Mouse (Mus musculus): Measurements from ENCODE around the gene AI837181.

The AI837181 gene

DNA sequence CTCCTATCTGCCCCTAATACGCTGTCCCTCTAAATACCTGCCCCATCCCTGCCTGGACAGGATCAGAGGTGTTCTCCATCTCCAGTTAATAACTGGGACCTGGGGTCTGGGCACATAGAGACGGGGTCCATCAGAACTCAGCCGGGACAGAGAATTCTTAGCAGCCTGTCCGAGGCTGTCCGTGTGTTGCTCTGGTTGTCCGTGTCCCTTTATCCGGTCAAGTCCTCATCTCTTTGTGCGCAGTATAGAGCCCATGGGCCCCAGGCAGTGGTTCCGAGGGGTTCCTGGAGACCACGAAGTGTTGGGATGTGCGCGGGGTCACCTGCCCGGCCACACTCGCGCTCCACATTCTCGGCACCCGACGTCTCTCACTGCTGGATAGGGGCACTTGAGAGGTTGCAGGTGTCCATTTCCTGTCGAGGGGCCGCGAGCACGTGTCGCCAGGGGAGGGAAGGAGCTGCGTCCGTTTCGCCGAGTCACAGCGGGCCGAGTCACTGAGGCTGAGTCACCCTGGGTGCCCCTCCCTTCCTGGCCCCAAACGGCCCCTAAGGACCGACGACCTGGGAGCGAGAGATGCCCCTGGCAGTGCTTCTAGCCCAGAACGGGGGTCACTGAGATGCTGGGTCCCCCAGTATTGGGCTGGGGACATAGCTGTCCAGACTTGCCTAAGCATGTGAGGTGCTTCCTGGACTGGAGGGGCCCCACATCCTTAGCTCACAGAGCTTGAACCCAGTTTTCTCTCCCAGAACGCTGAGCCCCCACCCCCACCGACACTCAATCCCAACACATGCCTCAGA is 23.6 kb downstream of the AI837181 start:
- no peak for DNase-seq

- DNase-seq, result no peak
These were observed 24.7 kb downstream of the AI837181 start for GRCm38 (mm10) chr19:5449673-5450072.

- no peak for DNase-seq
These were observed 26.8 kb downstream of the AI837181 start for GRCm38 (mm10) chr19:5451766-5452165.

- DNase-seq, result no peak
These were observed 30.1 kb downstream of the AI837181 start for GRCm38 (mm10) chr19:5455037-5455436.

- no peak for DNase-seq
These were observed 30.6 kb downstream of the AI837181 start for GRCm38 (mm10) chr19:5455568-5455967.

DNA sequence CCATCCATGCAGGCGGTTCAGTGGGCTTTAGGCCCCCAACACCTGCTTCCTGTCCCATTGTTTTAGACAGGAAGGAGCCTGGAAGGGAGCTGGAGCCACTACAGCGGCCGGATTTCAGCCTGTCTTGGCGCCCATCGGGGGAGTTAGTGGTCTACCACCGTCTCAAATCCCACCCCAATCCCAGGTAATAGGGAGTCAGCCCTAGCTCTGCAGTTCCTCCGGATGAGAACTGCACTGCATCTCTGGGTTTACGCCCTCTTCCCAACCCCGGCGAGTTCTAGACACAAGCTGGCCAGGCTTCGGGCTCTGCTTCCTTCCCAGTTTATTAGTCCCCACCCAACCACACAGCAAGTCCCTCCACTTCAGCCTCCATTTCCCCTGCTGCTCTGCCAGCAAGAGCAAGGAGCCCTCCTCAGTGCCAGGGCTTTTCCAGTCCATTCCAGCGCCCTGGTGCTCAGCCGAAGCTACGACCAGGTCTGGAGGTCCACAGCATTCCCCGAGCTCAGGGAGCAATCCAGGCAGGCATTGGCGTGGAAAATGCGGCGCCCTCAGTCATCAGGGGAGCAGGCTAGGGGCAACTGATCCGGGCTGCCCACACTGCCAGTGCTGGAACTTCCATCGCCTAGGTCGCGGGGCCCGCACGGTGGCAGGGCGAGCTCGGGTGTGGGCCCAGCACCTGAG is 31.4 kb downstream of the AI837181 start:
- peak in 1 of 2 experiments; percentile 50 for DNase-seq

DNA sequence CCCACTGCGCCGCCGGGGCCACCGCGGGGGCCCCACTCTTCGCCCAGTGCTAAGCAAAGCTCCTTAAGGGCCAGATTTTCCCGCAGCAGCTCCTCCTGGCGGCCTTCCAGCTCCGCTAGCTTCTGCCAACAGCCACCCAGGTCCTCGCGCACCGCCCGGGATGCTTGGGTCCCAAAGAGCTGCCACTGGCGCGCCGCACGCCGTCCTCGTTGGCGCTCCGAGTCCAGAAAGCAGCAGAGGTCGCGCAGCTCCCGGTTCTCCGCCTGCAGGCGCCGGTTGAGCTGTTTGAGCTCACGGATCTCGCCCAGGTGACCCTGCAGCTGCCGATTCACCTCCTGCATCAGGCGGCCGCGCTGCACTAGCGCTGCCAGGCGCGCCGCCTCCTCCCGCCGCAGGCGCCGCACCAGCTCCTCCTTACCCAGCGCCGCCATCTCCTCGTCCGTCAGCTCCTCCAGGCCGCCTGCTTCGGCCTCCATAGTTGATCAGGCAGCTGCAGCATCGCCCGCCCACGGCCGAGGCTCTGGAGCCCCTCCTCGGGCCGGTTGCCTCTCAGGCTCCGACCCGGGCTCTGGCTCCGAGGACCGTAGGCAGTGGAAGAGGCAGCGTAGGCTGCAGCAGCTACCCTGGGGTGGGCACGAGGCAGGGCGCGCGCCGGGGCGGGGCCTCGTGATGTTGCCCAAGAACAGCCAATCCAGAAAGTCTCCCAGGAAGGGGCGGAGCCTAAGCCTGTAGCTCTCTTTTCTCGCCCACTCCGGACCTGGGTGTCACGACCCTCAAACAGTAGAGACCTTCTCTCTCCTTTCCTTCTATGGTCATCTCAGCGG is 32.2 kb downstream of the AI837181 start:
- DNase-seq, result peak; percentile 98 to 99

DNA sequence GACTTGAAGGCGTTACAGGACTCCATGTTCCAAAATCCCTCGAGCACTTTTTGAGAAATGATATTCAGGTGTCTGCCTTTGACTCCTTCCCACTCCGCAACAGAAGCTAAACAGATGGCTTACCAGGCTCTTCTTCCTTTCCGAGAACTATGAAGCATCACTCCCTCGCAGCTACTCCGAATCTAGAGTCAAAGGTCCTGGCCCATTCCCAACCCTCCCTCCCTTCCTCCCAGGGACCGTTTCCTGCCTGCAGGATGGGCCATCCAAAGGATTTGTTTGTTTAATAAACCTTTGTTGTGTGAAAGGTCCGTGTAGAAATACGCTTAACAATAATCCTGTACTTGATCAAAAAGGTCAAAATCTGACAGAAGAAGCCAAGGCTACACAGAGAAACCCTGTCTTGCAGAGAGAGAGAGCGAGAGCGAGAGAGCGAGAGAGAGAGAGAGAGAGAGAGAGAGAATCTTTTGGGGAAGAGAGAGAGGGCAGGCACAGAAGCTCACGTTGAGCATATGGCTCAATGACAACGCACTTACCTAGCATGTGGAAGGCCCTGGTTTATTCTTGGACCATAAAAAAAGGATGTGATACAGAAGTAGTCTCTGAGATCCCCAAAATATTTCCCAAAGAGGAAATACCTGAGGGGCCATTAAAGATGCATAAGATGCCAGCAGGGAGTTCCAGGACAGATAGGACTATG is 33.0 kb downstream of the AI837181 start, which contains the start of gene Ccdc85b:
Gene Ccdc85b (minus strand): TSS at position 149 of the 697 bp plus-strand sequence.
- peak in 1 of 2 experiments; percentile 37 for DNase-seq

DNA sequence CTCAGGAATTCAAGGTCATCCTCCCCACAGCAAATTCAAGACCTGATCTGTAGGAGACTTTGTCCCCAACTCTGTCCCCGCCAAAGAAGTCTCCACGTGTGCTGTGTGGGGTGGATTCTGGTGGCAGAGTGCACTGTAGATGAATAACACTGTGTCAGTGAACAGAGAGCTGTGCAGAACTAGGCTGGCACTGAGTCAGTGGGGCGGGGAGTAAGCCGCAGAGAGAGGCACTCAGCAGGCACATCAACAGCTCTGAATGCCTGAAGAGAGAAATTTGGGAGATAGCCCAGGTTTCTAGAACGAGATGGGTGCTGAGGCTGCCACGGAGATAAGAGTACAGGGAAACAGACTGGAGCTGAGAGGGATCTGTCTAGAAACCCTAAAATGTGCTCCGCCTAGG is 34.1 kb downstream of the AI837181 start:
- DNase-seq, result no peak

DNA sequence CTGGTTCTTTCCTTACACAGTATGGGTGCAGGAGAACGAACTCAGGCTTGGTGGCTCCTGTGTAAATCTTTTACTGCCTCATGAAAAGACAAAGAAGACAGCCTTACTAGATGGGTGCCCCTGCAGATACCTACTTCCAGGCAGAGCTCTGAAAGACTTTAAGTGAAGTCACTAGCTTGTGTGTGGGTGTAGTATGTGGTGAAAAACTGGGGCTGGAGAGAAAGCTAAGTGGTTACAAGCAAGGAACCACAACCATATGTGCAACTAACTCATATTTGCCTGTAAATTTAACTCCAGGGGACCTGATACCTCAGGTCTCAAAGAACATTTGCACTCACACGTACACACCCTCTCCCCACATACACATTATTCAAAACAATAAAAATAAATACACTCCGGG is 35.0 kb downstream of the AI837181 start:
- no peak for DNase-seq

GRCm38 (mm10) chr19:5460465-5460911 is 35.5 kb downstream of the AI837181 start, which contains the start of gene Fibp:
TSS of gene Fibp (plus strand) at chr19:5460615.
- peak; percentile 86 to 87 for DNase-seq

DNA sequence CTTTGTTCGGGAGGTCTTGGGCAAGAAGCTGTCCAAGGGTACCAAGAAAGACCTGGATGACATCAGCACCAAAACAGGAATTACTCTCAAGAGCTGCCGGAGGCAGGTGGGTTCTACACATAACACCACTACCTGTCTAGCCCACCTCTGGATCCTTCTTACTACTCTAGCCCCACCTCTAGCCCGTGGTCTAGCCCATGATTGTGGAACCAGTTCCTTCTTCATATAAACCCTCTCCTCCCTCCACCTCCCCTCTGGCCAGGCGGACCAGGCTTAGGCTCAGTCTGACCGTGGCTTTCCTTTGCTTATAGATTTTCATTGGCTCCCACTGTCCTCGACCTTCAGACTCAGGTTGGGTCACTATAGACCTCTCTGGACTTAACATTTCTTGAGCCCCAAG is 36.5 kb downstream of the AI837181 start:
- DNase-seq, result no peak

- DNase-seq, result no peak
These were observed 38.3 kb downstream of the AI837181 start for GRCm38 (mm10) chr19:5463212-5463611.

DNA sequence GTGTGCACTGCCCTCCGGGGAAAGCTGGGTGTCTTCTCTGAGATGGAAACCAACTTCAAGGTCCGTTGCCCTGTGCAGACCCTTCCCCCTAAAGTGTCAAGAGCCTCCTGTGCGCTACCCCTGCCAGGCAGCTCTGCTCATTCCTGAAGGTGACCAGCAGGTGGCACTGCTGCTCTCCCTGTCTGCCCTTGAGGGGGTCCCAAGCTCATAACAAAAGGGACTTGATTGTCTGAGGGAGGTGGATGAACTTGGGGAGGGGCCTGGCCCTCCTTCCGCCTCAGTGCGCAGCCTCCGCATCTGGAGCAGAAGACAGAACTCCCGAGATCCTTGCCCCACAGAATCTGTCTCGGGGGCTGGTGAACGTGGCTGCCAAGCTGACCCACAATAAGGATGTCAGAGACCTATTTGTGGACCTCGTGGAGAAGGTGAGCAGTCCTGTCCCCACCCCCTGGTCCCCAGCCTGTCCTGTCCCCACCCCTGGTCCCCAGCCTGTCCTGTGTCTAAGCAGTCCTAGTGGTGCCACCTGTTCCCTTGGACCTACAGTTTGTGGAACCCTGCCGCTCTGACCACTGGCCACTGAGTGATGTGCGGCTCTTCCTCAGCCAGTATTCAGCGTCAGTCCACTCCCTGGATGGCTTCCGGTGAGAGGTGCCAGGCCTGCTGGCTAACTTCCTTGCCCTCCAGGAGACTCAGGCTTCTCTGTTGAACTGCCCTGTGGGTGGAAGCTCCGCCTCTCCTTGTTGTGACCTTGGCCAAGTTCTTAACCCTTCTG is 39.0 kb downstream of the AI837181 start:
- DNase-seq, result peak; percentile 67 to 69

- no peak for DNase-seq
These were observed 40.1 kb downstream of the AI837181 start for GRCm38 (mm10) chr19:5465037-5465436.

GRCm38 (mm10) chr19:5466916-5467500 is 42.1 kb downstream of the AI837181 start:
- no peak for DNase-seq

DNA sequence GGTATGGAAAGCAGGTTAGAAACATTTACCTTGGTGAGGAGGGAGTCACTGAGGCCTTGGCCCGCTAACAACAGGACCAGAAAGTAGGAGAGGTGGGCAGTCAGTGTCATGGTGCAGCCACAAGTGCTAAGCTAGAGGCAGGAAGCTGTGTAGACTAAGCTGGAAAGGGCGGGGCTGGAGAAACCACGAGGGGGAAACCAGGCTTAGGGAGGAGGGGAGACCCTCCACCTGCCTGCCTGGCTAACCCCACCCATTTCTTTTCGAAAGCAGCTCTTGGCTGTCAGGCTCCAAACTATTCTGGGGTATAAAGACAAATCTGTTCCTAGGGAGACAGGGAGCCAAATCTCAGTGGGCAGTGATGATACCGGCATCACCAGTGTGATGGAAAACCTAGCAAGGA is 43.4 kb downstream of the AI837181 start, which contains the start of gene Ctsw:
Gene Ctsw (minus strand): TSS at position 134 of the 400 bp plus-strand sequence.
- DNase-seq, result no peak

- no peak for DNase-seq
These were observed 46.9 kb downstream of the AI837181 start for GRCm38 (mm10) chr19:5471846-5472245.

DNA sequence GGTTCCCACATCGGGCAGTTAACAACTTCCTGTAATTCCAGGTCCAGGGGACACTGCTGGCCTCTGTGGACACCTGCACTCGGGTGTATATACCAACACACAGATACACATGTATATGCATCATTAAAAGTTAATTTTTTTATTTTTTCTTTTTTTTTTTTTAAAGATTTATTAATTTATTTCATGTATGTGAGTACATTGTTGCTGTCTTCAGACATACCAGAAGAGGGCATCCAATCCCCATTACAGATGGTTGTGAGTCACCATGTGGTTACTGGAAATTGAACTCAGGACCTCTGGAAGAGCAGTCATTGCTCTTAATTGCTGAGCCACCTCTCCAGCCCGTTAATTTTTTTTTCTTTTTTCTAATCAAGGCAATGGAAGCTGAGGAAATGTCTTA is 47.9 kb downstream of the AI837181 start:
- no peak for DNase-seq

GRCm38 (mm10) chr19:5473720-5474119 is 48.8 kb downstream of the AI837181 start, which contains the start of gene Efemp2:
TSS of gene Efemp2 (plus strand) at chr19:5473954.
- peak in 1 of 2 experiments; percentile 68 for DNase-seq
